Mouse (Mus musculus) lung, postnatal 10 days (tissue): ENCODE data around the gene Olfr1389.
"Not testable (repeated sequence)": the region's sequence is repeated elsewhere in the genome, so short reads cannot be mapped to it uniquely, and the experiment has no call there.

Experiments used
- DNase-seq: peaks from one replicate; pipeline ENCODE4 v3.0.0; 2021

The Olfr1389 gene

DNA sequence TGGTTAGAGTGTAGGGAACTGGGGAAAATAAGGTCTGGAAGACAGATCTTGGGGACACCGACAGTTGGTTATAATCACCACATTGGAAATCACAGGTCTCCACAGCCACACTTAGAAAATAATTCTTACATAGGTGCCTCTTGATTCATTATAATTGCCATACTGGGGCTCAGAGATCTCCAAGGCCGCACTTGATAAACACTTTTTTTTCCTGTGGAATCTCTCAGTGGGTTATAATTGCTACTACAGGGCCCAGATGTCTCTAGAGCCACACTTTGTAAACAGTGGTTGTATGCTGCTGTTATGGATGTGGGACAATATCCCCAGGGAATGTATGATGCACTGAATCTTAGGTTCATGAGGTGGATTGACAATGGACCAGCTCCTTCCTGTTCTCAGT is at the start of gene Olfr1389:
Olfr1389 (plus strand) TSS at position 301 of the 400 bp plus-strand sequence.
- DNase-seq = no peak

DNA sequence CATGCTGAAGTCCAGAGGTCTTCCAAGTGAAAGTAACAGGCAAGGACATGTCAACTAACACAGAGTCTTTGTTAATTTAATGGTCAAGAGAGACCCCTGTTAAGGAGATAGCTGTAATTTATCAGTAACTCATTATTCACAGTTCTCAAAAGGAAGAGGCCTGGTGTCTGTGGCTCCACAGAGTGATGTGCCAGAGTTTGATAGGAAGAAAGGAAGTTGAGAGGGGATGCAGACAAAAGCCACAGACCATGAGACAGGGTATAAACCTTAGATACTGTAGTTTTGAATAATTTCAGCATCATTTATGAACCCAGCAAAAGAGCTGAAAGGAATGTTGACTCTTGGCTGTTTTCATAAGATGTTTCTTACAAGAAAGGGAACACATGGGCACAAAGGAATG is 39.7 kb upstream of the Olfr1389 start:
- DNase-seq = no peak

DNA sequence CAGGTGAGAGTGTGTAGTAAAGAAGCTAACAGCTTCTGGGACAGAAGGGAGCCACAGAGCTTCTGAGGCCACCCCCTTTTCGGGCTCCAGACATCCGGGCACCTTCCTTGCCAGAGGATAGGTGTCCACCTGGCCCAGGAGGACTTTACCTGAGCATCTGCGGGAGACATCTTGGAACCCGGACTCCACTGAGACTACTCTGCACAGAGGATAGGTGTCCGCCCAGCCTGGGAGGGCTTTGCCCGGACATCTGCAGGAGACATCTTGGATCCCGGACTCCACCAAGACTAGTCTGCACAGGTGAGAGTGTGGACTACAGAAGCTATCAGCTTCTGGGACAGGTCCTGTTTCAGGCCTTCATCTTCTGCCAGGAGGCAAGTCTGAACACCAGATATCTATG is 36.7 kb upstream of the Olfr1389 start:
- DNase-seq = not testable (repeated sequence)

DNA sequence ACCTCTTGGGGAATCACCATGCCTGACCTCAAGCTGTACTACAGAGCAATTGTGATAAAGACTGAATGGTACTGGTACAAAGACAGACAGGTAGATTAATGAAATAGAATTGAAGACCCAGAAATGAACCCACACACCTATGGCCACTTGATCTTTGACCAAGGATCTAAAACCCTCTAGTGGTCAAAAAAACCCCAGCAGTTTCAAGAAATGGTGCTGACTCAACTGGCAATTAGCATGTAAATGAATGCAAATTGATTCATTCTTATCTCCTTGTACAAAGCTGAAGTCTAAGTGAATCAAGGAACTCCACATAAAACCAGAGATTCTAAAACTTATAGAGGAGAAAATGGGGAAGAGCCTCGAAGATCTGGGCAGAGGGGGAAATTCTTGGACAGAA is 30.2 kb upstream of the Olfr1389 start:
- DNase-seq = not testable (repeated sequence)

DNA sequence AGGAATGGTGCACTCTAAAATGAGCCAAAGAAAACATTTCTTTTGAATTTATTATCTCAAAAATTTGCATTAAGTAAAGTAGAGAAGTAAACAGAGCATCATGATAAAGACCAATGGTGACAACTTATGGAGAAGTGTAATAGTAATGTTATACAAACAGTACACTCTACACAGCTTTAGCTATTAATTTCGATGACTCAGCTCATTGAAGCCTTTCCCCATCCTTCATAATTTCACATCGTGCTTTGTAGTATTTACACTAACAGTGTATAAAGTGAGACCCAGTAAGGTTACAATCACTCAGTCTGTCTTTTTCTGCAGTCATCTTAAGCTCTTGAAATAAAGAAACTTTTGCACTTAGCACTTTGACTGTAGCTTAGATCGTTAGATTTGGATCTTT is 16.1 kb upstream of the Olfr1389 start:
- DNase-seq = no peak

DNA sequence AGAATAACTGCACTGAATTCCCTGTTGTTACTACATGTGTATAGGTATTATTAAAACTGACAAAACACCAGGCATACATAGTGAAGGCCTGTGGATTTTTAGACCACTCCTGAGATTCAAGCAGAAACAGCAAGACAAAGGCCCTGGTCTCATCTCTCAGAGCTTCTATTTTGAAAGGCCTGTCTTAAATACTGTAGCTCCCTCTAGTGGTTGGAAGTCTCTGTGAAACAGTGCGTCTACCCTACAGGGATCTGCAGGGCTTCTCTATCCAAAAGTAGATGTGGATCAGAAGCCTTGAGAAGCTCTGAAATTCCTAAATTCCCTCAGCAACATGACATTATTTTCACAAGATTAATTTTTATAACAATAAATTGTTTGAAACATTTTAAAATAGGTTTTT is 12.3 kb upstream of the Olfr1389 start:
- peak; percentile 21 for DNase-seq

DNA sequence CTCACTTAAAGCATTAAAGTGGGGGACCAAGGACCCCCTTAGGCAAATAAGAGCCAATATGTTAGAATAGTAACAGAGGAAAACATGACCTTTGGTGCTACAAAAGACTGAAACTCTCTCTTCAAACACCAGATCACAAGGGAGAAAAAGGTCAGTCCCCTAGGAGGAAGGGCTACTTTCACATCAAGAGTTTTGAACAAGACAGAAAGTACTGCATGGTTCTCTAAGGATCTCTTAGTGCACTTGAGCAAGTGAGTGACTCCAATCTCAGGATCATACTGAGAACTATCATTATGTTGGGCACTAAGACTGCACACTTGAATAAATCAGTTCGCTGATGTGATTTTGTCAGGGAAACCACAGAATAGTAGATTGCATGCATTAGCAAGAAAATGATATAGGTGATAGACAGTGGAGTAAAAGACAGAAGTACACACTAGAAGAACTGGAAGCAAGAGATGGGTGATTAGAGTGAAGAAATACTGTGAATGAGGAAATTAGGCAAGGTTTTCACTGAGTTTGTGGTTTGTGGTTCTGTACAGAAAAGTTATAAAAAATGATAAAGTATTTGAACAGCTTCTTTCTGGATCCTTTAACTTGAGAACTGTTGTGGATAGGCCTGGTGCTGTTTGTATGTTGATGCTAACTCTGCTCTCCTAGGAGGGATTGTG is 2.5 kb downstream of the Olfr1389 start:
- no peak for DNase-seq

DNA sequence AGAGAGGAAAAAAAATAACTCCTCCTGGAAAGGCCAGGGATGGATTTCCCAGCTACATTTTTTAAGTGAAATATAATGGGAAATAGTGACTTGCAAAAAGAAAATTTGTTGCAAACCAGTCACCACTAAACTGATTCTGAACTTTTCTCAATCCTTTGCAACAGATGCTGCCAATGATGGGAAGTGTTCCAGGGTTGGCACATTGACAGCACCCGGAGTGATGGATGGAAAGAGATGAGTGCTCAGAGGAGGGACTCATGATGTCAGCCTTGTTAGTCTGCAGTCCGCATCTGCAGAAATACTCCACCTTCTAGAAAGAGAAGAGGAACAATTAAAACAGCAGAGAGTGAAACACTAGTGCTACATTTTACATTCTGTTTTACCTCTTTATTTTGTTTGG is 6.8 kb downstream of the Olfr1389 start:
- no peak for DNase-seq

DNA sequence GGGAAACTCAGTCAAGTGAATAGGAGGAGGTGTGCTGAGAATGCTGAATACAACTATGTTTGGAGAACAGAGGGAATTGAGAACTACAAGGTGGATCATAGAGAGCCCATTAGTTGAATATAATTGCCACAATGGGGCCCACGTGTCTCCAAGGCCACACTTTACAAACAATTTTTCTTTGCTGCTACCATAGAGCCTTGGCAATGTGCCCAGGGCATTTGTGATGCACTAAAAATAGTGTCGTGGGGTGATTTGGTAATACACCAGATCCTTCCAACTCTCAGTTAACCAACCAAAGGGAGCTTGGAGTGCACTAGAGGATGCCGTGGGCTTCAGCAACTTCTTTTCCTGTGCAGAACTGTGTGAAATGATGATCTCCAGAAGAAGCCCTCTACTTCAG is 13.5 kb downstream of the Olfr1389 start, which contains the start of gene Olfr1388:
Olfr1388 (plus strand) TSS at position 214 of the 400 bp plus-strand sequence.
- no peak for DNase-seq

DNA sequence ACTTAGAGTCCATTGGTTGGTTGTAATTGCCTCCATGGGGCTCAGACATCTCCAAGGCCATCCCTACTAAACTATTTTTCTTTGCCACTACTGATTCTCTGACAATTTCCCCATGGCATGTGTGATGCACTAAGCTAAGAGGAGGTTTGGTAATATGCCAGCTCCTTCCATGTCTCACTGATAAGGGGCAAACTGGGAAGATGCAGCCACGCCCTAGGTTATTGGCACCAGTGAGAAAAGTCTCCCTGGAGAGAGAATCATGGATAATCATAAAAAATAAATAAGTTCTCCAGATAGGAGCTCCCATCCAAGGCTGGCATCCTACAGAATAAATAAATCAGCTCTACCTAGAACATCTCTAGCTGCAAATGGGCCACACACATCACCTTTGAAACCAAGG is 32.2 kb downstream of the Olfr1389 start, which contains the start of gene Olfr1387:
Olfr1387 (plus strand) TSS at position 301 of the 400 bp plus-strand sequence.
- DNase-seq = no peak

DNA sequence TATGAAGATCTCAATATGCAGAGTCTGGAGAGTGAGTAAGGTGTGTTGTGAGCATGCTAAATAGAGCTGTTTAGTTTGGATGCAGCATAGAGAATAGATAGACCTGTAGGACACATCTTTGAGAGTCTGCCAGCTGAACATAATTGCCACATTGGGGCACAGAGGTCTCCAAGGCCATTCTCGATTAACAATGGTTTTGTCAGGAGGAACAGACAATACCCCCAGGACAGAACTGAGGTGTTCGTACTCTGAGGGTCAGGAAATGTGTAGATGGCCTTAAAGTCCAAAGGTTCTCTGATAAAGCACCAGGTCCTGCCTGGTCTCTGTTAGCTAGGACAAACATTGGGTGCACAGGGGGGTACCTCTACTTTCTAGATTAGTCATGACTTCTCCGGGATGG is 41.9 kb downstream of the Olfr1389 start, which contains the start of gene Olfr1386:
Olfr1386 (plus strand) TSS at position 301 of the 400 bp plus-strand sequence.
- not testable (repeated sequence) for DNase-seq
